Mouse (Mus musculus) midbrain, embryonic 16.5 days (tissue): ENCODE measurements around the gene Alg10b. TPM values are rescaled to one million over a fixed set of nuclear protein-coding genes. Genes with fewer than 3 reads are reported as not detected.
A peak's percentile ranks its signal among the peaks of the same experiment; 100 is the strongest.
"Not testable (repeated sequence)": the region's sequence is repeated elsewhere in the genome, so short reads cannot be mapped to it uniquely, and the experiment has no call there.

Source experiments
- ATAC-seq: fragments of 200-750 bp; cut with Nextera tagmentation; 2 replicates; pipeline ENCODE4 v1.8.0; 2017; ENCODE audit warnings: moderate TSS enrichment
- H3K27ac ChIP-seq: fragments of 300-500 bp; sonication (generic); 2 replicates; pipeline ENCODE4 v1.5.1; 2014; ENCODE audit warnings: mild to moderate bottlenecking, low read length, mixed read lengths
- H3K27me3 ChIP-seq: fragments of 300-500 bp; sonication (generic); 2 replicates; pipeline ENCODE4 v1.6.1; 2014; ENCODE audit warnings: low read depth, low read length, mixed read lengths; ENCODE audit not compliant: control insufficient read depth, insufficient read depth
- H3K36me3 ChIP-seq: fragments of 300-500 bp; sonication (generic); 2 replicates; pipeline ENCODE4 v1.6.1; 2014; ENCODE audit warnings: mild to moderate bottlenecking, low read length, moderate library complexity, mixed read lengths; ENCODE audit not compliant: control insufficient read depth, insufficient read depth
- H3K4me1 ChIP-seq: fragments of 300-500 bp; sonication (generic); 2 replicates; pipeline ENCODE4 v1.6.1; 2014; ENCODE audit warnings: mild to moderate bottlenecking, low read length, mixed read lengths; ENCODE audit not compliant: control insufficient read depth, insufficient read depth
- H3K4me2 ChIP-seq: fragments of 300-500 bp; sonication (generic); 2 replicates; pipeline ENCODE4 v1.6.1; 2014; ENCODE audit warnings: mild to moderate bottlenecking, low read length, mixed read lengths
- H3K4me3 ChIP-seq: fragments of 300-500 bp; sonication (generic); 2 replicates; pipeline ENCODE4 v1.5.1; 2014; ENCODE audit warnings: low read depth, mild to moderate bottlenecking, low read length, moderate library complexity, mixed read lengths
- H3K9ac ChIP-seq: fragments of 300-500 bp; sonication (generic); 2 replicates; pipeline ENCODE4 v1.6.1; 2014; ENCODE audit warnings: low read depth, low read length, mixed read lengths
- H3K9me3 ChIP-seq: fragments of 300-500 bp; sonication (generic); replicated peaks from 2 replicates; pipeline ENCODE4 v1.6.1; 2014; ENCODE audit warnings: mild to moderate bottlenecking, low read length, mixed read lengths; ENCODE audit not compliant: control insufficient read depth, poor library complexity, severe bottlenecking
- WGBS: fragments of 180-500 bp; shearing (Covaris S2); extraction: QIAGEN DNeasy Blood & Tissue Kit; methylation state at CpG from one replicate; pipeline ENCODE4 v1.1.7; 2014; 5-methylcytosine and 5-hydroxymethylcytosine counted together
- polyA plus RNA-seq: library from polyadenylated mRNA; unstranded; fragments of >200 nt; fragmentation: Nextera tagmentation; extraction: Ambion mirVana; gene quantifications from 2 replicates; pipeline ENCODE4 v1.2.1, GENCODE M21; 2015

The Alg10b gene
- 48.4 and 57.0 TPM in 2 replicates for polyA plus RNA-seq

DNA sequence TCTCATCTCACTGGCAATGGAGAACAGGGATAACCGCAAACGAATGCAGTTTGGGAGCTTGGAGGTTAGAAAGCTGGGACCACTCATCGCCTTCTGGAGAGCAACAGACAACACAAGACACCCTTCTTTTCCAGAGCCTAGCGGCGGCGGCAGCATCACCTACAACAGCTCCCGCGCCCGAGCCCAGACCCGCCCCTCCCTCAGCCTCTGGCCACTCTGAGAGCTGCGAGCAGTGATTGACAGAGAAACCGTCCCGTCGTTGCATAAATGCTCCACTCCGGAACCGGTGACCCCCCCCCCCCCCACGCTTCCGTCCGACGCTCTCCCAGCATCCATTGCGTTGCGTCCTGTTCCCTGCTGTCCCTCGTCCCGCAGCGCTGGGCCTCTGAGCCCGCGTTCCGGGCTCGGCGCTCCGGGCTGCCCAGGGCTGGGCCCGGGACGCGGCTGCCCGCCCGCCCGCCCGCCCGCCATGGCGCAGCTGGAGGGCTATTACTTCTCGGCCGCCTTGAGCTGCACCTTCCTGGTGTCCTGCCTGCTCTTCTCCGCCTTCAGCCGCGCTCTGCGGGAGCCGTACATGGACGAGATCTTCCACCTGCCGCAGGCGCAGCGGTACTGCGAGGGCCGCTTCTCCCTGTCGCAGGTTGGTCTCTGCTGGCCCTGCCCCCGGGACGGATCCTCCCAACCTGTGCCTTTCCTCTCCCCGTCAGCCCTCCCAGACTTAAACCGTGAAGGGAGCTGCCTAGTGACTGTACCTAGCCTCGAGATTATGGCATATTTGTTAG is at the start of gene Alg10b:
TSS of gene Alg10b (plus strand) at position 343 of the 782 bp plus-strand sequence.
- Histone ChIP-seq H3K9ac (peak within 1 kb of the TSS; percentile 97), H3K36me3 (peaks cover 6% of the 10 kb centered on the region; the same call in 1 of the 2 replicates), H3K4me3 (peak within 1 kb of the TSS; percentile 90), H3K9me3 (no peaks in the 10 kb centered on the region), H3K4me1 (peaks cover 17% of the 10 kb centered on the region), H3K27me3 (no peaks in the 10 kb centered on the region), H3K27ac (peak within 1 kb of the TSS; percentile 91), H3K4me2 (peak within 1 kb of the TSS; percentile 93)
- WGBS = under 1% methylated on average over 43 of the region's 59 CpGs
- ATAC-seq = peak; percentile 100

DNA sequence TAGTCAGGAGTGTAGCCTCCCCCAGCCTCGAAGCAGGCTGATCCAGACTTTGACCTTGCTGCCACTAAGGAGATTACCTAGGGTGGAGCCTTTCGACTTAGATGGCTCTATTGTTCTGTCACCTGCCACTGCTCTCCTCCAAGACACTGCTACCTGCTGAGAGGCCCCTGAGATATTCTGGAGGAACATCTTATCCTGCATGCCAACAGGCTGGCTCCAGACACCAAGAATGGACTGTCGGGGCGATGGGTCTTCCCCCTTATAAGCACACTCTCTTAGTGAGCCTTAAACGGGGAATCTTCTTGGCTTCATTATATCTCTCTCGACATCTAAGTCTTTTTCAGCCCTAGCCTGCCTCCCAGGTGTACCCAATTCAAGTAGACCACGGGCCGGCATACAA is 41.0 kb upstream of the Alg10b start:
- H3K4me2 ChIP-seq, H3K27me3 ChIP-seq, H3K4me1 ChIP-seq, H3K9ac ChIP-seq, H3K36me3 ChIP-seq, H3K27ac ChIP-seq, ATAC-seq, H3K9me3 ChIP-seq, H3K4me3 ChIP-seq: not testable (repeated sequence)
- WGBS = 58% methylated on average over 8 of the region's 8 CpGs

DNA sequence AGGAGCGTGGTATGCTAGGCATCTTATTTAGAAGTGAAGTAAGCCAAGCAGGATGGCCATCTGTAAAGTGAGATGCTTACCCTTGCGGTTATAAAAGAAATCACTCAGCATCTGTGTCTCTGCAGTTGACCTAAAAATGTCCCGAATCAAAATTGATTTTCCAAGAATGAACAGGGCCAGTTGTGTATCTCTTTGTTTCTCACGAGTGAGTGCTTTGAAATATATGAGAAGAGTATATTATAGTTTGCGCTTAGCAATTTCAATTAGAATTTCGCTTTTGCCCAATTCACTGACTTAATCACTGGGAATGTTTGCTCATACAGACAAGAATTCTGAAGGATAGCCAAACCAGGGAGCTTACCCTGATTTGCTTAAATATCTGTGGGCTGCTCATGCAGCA is 40.6 kb upstream of the Alg10b start:
- no peak overlapping the region for H3K9ac ChIP-seq
- H3K36me3 ChIP-seq = no peaks in the 10 kb centered on the region
- no peaks in the 10 kb centered on the region for H3K27me3 ChIP-seq
- H3K4me2 ChIP-seq = no peak overlapping the region
- no peak for ATAC-seq
- no peaks in the 10 kb centered on the region for H3K4me1 ChIP-seq
- 84% methylated on average over 6 of the region's 6 CpGs for WGBS
- no peak overlapping the region for H3K4me3 ChIP-seq
- H3K27ac ChIP-seq = no peak overlapping the region
- no peaks in the 10 kb centered on the region for H3K9me3 ChIP-seq

DNA sequence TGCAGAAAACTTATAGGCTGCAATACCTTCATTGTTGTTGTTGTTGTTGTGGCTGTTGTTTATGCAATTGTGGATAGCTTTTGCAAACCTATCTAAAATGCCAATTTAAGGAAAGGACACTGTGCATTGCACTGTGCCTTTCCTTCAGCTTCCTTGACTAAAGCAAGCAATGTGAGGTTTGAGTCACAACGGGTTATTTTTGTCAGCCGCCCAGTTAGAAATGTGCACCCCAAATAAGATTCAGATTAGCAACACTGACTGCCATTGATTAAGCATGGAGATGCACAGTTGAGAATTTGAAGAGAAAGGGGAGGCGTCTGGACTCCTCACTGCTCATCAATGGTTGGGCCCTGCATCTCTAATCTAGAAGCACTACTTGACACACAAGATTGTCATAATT is 39.4 kb upstream of the Alg10b start:
- no peaks in the 10 kb centered on the region for H3K9me3 ChIP-seq
- H3K4me3 ChIP-seq = no peak overlapping the region
- ATAC-seq = no peak
- no peak overlapping the region for H3K27ac ChIP-seq
- H3K9ac ChIP-seq = no peak overlapping the region
- no peak overlapping the region for H3K4me2 ChIP-seq
- no peaks in the 10 kb centered on the region for H3K27me3 ChIP-seq
- H3K4me1 ChIP-seq = no peaks in the 10 kb centered on the region
- H3K36me3 ChIP-seq = no peaks in the 10 kb centered on the region
- 91% methylated on average over 3 of the region's 3 CpGs for WGBS

GRCm38 (mm10) chr15:90189477-90189876 is 34.6 kb upstream of the Alg10b start:
- Histone ChIP-seq H3K27me3 (no peaks in the 10 kb centered on the region), H3K9me3 (no peaks in the 10 kb centered on the region), H3K4me1 (no peaks in the 10 kb centered on the region), H3K4me3 (no peak overlapping the region), H3K4me2 (no peak overlapping the region), H3K27ac (no peak overlapping the region), H3K36me3 (no peaks in the 10 kb centered on the region), H3K9ac (no peak overlapping the region)
- ATAC-seq = no peak
- WGBS = 88% methylated on average over 9 of the region's 9 CpGs

- no peak for ATAC-seq
- 73% methylated on average over 8 of the region's 8 CpGs for WGBS
- no peak overlapping the region for H3K9ac ChIP-seq
- no peak overlapping the region for H3K4me2 ChIP-seq
- H3K27ac ChIP-seq = no peak overlapping the region
- no peaks in the 10 kb centered on the region for H3K4me1 ChIP-seq
- no peaks in the 10 kb centered on the region; the same call in 1 of the 2 replicates for H3K27me3 ChIP-seq
- H3K4me3 ChIP-seq = no peak overlapping the region
- no peaks in the 10 kb centered on the region for H3K9me3 ChIP-seq
- no peaks in the 10 kb centered on the region for H3K36me3 ChIP-seq
Measured at GRCm38 (mm10) chr15:90213946-90214345, 10.2 kb upstream of the Alg10b start.

GRCm38 (mm10) chr15:90214913-90215312 is 9.2 kb upstream of the Alg10b start:
- H3K36me3 ChIP-seq = no peaks in the 10 kb centered on the region
- H3K27me3 ChIP-seq = no peaks in the 10 kb centered on the region; the same call in 1 of the 2 replicates
- no peaks in the 10 kb centered on the region for H3K4me1 ChIP-seq
- no peaks in the 10 kb centered on the region for H3K9me3 ChIP-seq
- no peak overlapping the region for H3K27ac ChIP-seq
- 12% methylated on average over 6 of the region's 6 CpGs for WGBS
- no peak overlapping the region for H3K9ac ChIP-seq
- H3K4me2 ChIP-seq = no peak overlapping the region
- no peak overlapping the region for H3K4me3 ChIP-seq
- ATAC-seq = no peak

- no peak overlapping the region for H3K27ac ChIP-seq
- H3K36me3 ChIP-seq = peaks cover 10% of the 10 kb centered on the region; the same call in 1 of the 2 replicates
- 66% methylated on average over 4 of the region's 4 CpGs for WGBS
- ATAC-seq = no peak
- H3K9me3 ChIP-seq = no peaks in the 10 kb centered on the region
- no peaks in the 10 kb centered on the region for H3K27me3 ChIP-seq
- no peak overlapping the region for H3K9ac ChIP-seq
- peak overlapping the region; percentile 90 for H3K4me3 ChIP-seq
- H3K4me2 ChIP-seq = peak overlapping the region; percentile 82
- peaks cover 17% of the 10 kb centered on the region for H3K4me1 ChIP-seq
Measured at GRCm38 (mm10) chr15:90225058-90225575, 1.0 kb downstream of the Alg10b start.

DNA sequence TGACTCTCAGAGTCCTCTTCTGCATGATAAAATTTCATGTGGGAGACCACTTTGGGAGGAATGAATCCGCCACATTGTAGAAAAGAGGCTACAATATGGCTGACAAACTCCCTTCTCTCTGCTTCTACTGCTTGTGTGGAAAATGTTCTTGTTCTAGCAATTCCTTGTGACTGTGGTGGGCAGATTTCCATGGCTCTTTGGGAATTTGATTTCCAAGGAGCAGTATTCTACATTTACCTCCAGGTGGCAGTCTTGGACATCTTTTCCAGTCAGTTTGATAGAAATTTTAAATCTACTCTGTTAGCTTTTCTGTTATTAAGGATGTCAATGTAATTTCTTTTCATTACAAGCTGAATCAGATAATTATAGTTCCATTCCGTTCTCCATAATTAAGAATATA is 13.5 kb downstream of the Alg10b start:
- peaks cover 3% of the 10 kb centered on the region; the same call in 1 of the 2 replicates for H3K4me1 ChIP-seq
- H3K4me3 ChIP-seq = no peak overlapping the region
- H3K9me3 ChIP-seq = no peaks in the 10 kb centered on the region
- H3K27ac ChIP-seq = no peak overlapping the region
- 0 out of 2 replicates have a peak, but pooled peaks cover 4% of the 10 kb centered on the region for H3K36me3 ChIP-seq
- H3K9ac ChIP-seq = no peak overlapping the region
- no peaks in the 10 kb centered on the region for H3K27me3 ChIP-seq
- WGBS = 34% methylated on average over 2 of the region's 2 CpGs
- no peak for ATAC-seq
- H3K4me2 ChIP-seq = no peak overlapping the region
